Mouse (Mus musculus): ENCODE measurements around the gene Tanc2.

GRCm38 (mm10) chr11:105905529-105906213 lies 315.9 kb downstream of the Tanc2 start:
- TF ChIP-seq CTCF (IDR thresholded peaks at IDR 0.05; ENCODE audit: low read depth) (no peak), EP300 (IDR thresholded peaks at IDR 0.05; ENCODE audit: low read depth) (no peak)
